Mouse (Mus musculus) C2C12 (cell line): ENCODE results near the gene Gm20388.

Source experiments
- CTCF ChIP-seq: IDR thresholded peaks from one replicate; pipeline ENCODE4 v1.5.1; 2011; ENCODE audit not compliant: control insufficient read depth, insufficient read depth, insufficient read length
- MYOG ChIP-seq: IDR thresholded peaks from one replicate; pipeline ENCODE4 v1.6.1; 2011; ENCODE audit not compliant: control insufficient read depth, insufficient read length; ENCODE audit errors: extremely low read depth

GRCm38 (mm10) chr8:124143871-124144618 lies 4233.4 kb downstream of the Gm20388 start:
- TF ChIP-seq CTCF (no peak), MYOG (no peak)
